Mouse (Mus musculus): ENCODE measurements around the gene Jam3.

GRCm38 (mm10) chr9:27189306-27189705 is 34.1 kb upstream of the Jam3 start:
- no peak for TF ChIP-seq CTCF (IDR thresholded peaks at IDR 0.05; ENCODE audit: insufficient read depth, low read length)
- TF ChIP-seq POLR2A (IDR thresholded peaks at IDR 0.05; ENCODE audit: borderline replicate concordance, extremely low read depth, low read depth, low read length), result no peak

Measured in lung, adult 2 months (tissue).